Mouse (Mus musculus): ENCODE measurements around the gene Xntrpc. TPM values are rescaled to one million over a fixed set of nuclear protein-coding genes. Genes with fewer than 3 reads are reported as not detected.

Gene Xntrpc
- polyA plus RNA-seq, 1 experiment from 2014 or later, result 0.63 TPM

GRCm38 (mm10) chr7:102113151-102113729 lies 47.7 kb downstream of the Xntrpc start:
- Histone ChIP-seq H3K27me3 (replicated peaks; ENCODE audit: control insufficient read depth, insufficient read depth, low read length) (no peaks in the 10 kb centered on the region), H3K9me3 (ENCODE audit: control insufficient read depth, low read length) (no peaks in the 10 kb centered on the region), H3K36me3 (ENCODE audit: control insufficient read depth, insufficient read depth, low read length) (peaks cover 4% of the 10 kb centered on the region; the same call in 1 of the 2 replicates), H3K4me2 (ENCODE audit: low read length) (no peak overlapping the region), H3K4me1 (ENCODE audit: control insufficient read depth, insufficient read depth, low read depth, low read length) (no peaks in the 10 kb centered on the region), H3K9ac (ENCODE audit: low read depth, low read length) (no peak overlapping the region), H3K4me3 (ENCODE audit: low read length) (no peak overlapping the region), H3K27ac (ENCODE audit: low read depth, low read length) (no peak overlapping the region)
- 79% methylated on average over 45 of the region's 45 CpGs for WGBS
- no peak for ATAC-seq

- Histone ChIP-seq H3K27ac (ENCODE audit: low read depth, low read length) (no peak within 1 kb of the TSS), H3K27me3 (replicated peaks; ENCODE audit: control insufficient read depth, insufficient read depth, low read length) (no peaks in the 10 kb centered on the region), H3K4me3 (ENCODE audit: low read length) (no peak within 1 kb of the TSS), H3K36me3 (ENCODE audit: control insufficient read depth, insufficient read depth, low read length) (peaks cover 28% of the 10 kb centered on the region), H3K4me2 (ENCODE audit: low read length) (no peak within 1 kb of the TSS), H3K9me3 (ENCODE audit: control insufficient read depth, low read length) (no peaks in the 10 kb centered on the region), H3K9ac (ENCODE audit: low read depth, low read length) (no peak within 1 kb of the TSS), H3K4me1 (ENCODE audit: control insufficient read depth, insufficient read depth, low read depth, low read length) (no peaks in the 10 kb centered on the region)
- no peak for ATAC-seq
- 64% methylated on average over 7 of the region's 7 CpGs for WGBS
Observed at GRCm38 (mm10) chr7:102116579-102117331, 51.2 kb downstream of the Xntrpc start, which contains the start of gene Chrna10. Chrna10 (minus strand) TSS chr7:102116828.

GRCm38 (mm10) chr7:102117382-102117781 lies 51.9 kb downstream of the Xntrpc start:
- Histone ChIP-seq H3K9ac (ENCODE audit: low read depth, low read length) (no peak overlapping the region), H3K4me2 (ENCODE audit: low read length) (no peak overlapping the region), H3K27ac (ENCODE audit: low read depth, low read length) (no peak overlapping the region), H3K4me1 (ENCODE audit: control insufficient read depth, insufficient read depth, low read depth, low read length) (no peaks in the 10 kb centered on the region), H3K4me3 (ENCODE audit: low read length) (no peak overlapping the region), H3K9me3 (ENCODE audit: control insufficient read depth, low read length) (no peaks in the 10 kb centered on the region), H3K36me3 (ENCODE audit: control insufficient read depth, insufficient read depth, low read length) (peaks cover 33% of the 10 kb centered on the region), H3K27me3 (replicated peaks; ENCODE audit: control insufficient read depth, insufficient read depth, low read length) (no peaks in the 10 kb centered on the region)
- 81% methylated on average over 6 of the region's 6 CpGs for WGBS
- ATAC-seq, result no peak

DNA sequence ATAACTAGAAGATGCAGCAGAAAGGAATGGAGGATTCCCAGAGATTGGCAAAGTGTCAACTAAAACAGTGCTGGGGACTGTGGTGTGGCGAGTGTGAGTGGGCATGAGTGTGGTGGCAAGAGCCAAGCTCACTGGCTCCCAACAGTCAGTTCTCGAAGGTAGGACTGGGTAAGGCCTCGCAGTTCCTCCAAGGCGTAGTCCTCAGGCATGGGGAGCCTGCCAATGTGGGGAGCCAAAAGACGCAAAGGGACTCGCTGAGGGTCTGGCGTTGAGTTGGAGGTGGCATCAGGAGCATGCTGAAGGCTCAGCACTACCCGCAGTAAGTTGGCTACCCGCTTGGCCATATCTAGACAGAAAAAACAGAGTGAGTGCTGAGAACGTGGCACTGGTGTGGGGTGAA lies 54.8 kb downstream of the Xntrpc start:
- Histone ChIP-seq H3K4me1 (ENCODE audit: control insufficient read depth, insufficient read depth, low read depth, low read length) (no peaks in the 10 kb centered on the region), H3K9ac (ENCODE audit: low read depth, low read length) (no peak overlapping the region), H3K4me3 (ENCODE audit: low read length) (no peak overlapping the region), H3K36me3 (ENCODE audit: control insufficient read depth, insufficient read depth, low read length) (peaks cover 59% of the 10 kb centered on the region), H3K4me2 (ENCODE audit: low read length) (no peak overlapping the region), H3K27me3 (replicated peaks; ENCODE audit: control insufficient read depth, insufficient read depth, low read length) (no peaks in the 10 kb centered on the region), H3K9me3 (ENCODE audit: control insufficient read depth, low read length) (no peaks in the 10 kb centered on the region), H3K27ac (ENCODE audit: low read depth, low read length) (no peak overlapping the region)
- ATAC-seq, result no peak
- 94% methylated on average over 10 of the region's 10 CpGs for WGBS

DNA sequence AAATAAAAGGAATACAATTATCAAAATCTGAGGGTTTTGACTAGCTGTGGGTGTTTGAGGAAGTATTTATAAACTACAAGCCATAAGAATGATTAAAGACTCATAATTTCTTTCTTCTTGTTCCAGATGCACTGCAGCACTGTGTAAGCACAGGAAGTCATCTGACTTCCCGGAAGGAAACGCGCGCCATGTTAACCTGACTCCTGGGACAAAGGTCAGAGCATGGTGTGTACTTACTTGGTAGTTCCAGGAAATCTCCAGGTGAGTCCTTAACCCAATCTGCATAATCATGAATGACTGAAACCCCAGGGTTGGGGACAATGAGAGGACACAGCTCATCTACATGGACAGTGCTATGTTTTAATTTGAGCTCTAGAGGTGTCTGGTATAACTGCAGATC lies 66.9 kb downstream of the Xntrpc start:
- Histone ChIP-seq H3K36me3 (ENCODE audit: control insufficient read depth, insufficient read depth, low read length) (peaks cover 37% of the 10 kb centered on the region), H3K27me3 (replicated peaks; ENCODE audit: control insufficient read depth, insufficient read depth, low read length) (no peaks in the 10 kb centered on the region), H3K9ac (ENCODE audit: low read depth, low read length) (no peak overlapping the region), H3K4me2 (ENCODE audit: low read length) (no peak overlapping the region), H3K9me3 (ENCODE audit: control insufficient read depth, low read length) (no peaks in the 10 kb centered on the region), H3K4me3 (ENCODE audit: low read length) (no peak overlapping the region), H3K4me1 (ENCODE audit: control insufficient read depth, insufficient read depth, low read depth, low read length) (no peaks in the 10 kb centered on the region), H3K27ac (ENCODE audit: low read depth, low read length) (no peak overlapping the region)
- ATAC-seq, result no peak
- 90% methylated on average over 4 of the region's 4 CpGs for WGBS

- Histone ChIP-seq H3K9ac (ENCODE audit: low read depth, low read length) (no peak overlapping the region), H3K27ac (ENCODE audit: low read depth, low read length) (no peak overlapping the region), H3K4me3 (ENCODE audit: low read length) (no peak overlapping the region), H3K4me2 (ENCODE audit: low read length) (no peak overlapping the region), H3K4me1 (ENCODE audit: control insufficient read depth, insufficient read depth, low read depth, low read length) (no peaks in the 10 kb centered on the region), H3K36me3 (ENCODE audit: control insufficient read depth, insufficient read depth, low read length) (peaks cover 31% of the 10 kb centered on the region), H3K9me3 (ENCODE audit: control insufficient read depth, low read length) (no peaks in the 10 kb centered on the region), H3K27me3 (replicated peaks; ENCODE audit: control insufficient read depth, insufficient read depth, low read length) (no peaks in the 10 kb centered on the region)
- WGBS, result 90% methylated on average over 1 of the region's 1 CpGs
- no peak for ATAC-seq
Observed at GRCm38 (mm10) chr7:102137464-102137863, 72.0 kb downstream of the Xntrpc start.

DNA sequence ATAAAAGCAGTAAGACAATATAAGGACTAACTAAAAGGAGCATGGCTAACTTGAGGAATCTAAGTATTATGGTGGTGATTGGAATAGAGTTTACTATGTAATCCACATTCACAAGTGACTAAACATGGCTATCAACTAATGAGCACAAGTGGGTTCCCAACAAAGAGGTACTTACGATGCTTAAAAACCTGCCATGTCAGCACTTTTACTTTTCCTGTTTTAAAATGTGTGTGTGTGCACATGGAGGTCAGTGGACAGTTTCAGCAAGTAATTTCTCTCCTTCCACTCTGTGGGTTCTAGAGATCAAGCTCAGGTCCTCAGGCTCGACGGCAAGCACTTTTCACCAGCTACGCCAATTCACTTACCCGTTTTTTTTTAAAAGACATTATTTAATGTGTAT lies 72.4 kb downstream of the Xntrpc start:
- Histone ChIP-seq H3K4me1 (ENCODE audit: control insufficient read depth, insufficient read depth, low read depth, low read length) (no peaks in the 10 kb centered on the region), H3K36me3 (ENCODE audit: control insufficient read depth, insufficient read depth, low read length) (peaks cover 29% of the 10 kb centered on the region), H3K27ac (ENCODE audit: low read depth, low read length) (no peak overlapping the region), H3K9me3 (ENCODE audit: control insufficient read depth, low read length) (no peaks in the 10 kb centered on the region), H3K4me3 (ENCODE audit: low read length) (no peak overlapping the region), H3K27me3 (replicated peaks; ENCODE audit: control insufficient read depth, insufficient read depth, low read length) (no peaks in the 10 kb centered on the region), H3K4me2 (ENCODE audit: low read length) (no peak overlapping the region), H3K9ac (ENCODE audit: low read depth, low read length) (no peak overlapping the region)
- WGBS, result 98% methylated on average over 5 of the region's 5 CpGs
- ATAC-seq, result no peak

Other genes starting within 250 kb of the Xntrpc start
- 1.1 and 1.8 TPM in 2 replicates for gene Phox2a, start 247.4 kb upstream of the Xntrpc start, polyA plus RNA-seq (2015; fragmentation: Nextera tagmentation; extraction: Ambion mirVana)
- gene Inppl1, start 227.5 kb upstream of the Xntrpc start, polyA plus RNA-seq (2015; fragmentation: Nextera tagmentation; extraction: Ambion mirVana), result 9.3 and 14.3 TPM in 2 replicates
- gene Folr2, start 208.5 kb upstream of the Xntrpc start, polyA plus RNA-seq (2015; fragmentation: Nextera tagmentation; extraction: Ambion mirVana), result 1.5 and 2.5 TPM in 2 replicates
- 72.2 and 72.7 TPM in 2 replicates for gene Anapc15, start 202.0 kb upstream of the Xntrpc start, polyA plus RNA-seq (2015; fragmentation: Nextera tagmentation; extraction: Ambion mirVana)
- 60.3 and 70.1 TPM in 2 replicates for gene Folr1, start 194.9 kb upstream of the Xntrpc start, polyA plus RNA-seq (2015; fragmentation: Nextera tagmentation; extraction: Ambion mirVana)
- gene Lamtor1, start 159.8 kb upstream of the Xntrpc start, polyA plus RNA-seq (2015; fragmentation: Nextera tagmentation; extraction: Ambion mirVana), result 159 and 164 TPM in 2 replicates
- 0.38 and 0.62 TPM in 2 replicates for gene Tomt, start 159.4 kb upstream of the Xntrpc start, polyA plus RNA-seq (2015; fragmentation: Nextera tagmentation; extraction: Ambion mirVana)
- gene Lrrc51, start 131.8 kb upstream of the Xntrpc start, polyA plus RNA-seq (2015; fragmentation: Nextera tagmentation; extraction: Ambion mirVana), result 11.6 and 15.0 TPM in 2 replicates
- 32.7 and 38.9 TPM in 2 replicates for gene Numa1, start 131.6 kb upstream of the Xntrpc start, polyA plus RNA-seq (2015; fragmentation: Nextera tagmentation; extraction: Ambion mirVana)
- gene Il18bp, start 47.0 kb upstream of the Xntrpc start, polyA plus RNA-seq (2015; fragmentation: Nextera tagmentation; extraction: Ambion mirVana), result 4.1 and 4.7 TPM in 2 replicates
- 35.0 and 35.9 TPM in 2 replicates for gene Rnf121, start 244 bp upstream of the Xntrpc start, polyA plus RNA-seq (2015; fragmentation: Nextera tagmentation; extraction: Ambion mirVana)
- 24.6 and 26.9 TPM in 2 replicates for gene Xndc1, start 202 bp upstream of the Xntrpc start, polyA plus RNA-seq (2015; fragmentation: Nextera tagmentation; extraction: Ambion mirVana)
- gene Trpc2, start 17.4 kb downstream of the Xntrpc start, polyA plus RNA-seq (2015; fragmentation: Nextera tagmentation; extraction: Ambion mirVana), result not detected in 2 replicates
- 0.19 and 1.4 TPM in 2 replicates for gene Art1, start 36.0 kb downstream of the Xntrpc start, polyA plus RNA-seq (2015; fragmentation: Nextera tagmentation; extraction: Ambion mirVana)
- gene Art5, start 43.8 kb downstream of the Xntrpc start, polyA plus RNA-seq (2015; fragmentation: Nextera tagmentation; extraction: Ambion mirVana), result 0.23 and 0.35 TPM in 2 replicates
- gene Chrna10, start 51.1 kb downstream of the Xntrpc start, polyA plus RNA-seq (2015; fragmentation: Nextera tagmentation; extraction: Ambion mirVana), result not detected in 2 replicates
- 15.1 and 19.4 TPM in 2 replicates for gene Nup98, start 144.5 kb downstream of the Xntrpc start, polyA plus RNA-seq (2015; fragmentation: Nextera tagmentation; extraction: Ambion mirVana)
- 63.5 and 67.0 TPM in 2 replicates for gene Pgap2, start 144.5 kb downstream of the Xntrpc start, polyA plus RNA-seq (2015; fragmentation: Nextera tagmentation; extraction: Ambion mirVana)
- gene Rhog, start 190.3 kb downstream of the Xntrpc start, polyA plus RNA-seq (2015; fragmentation: Nextera tagmentation; extraction: Ambion mirVana), result 19.5 and 20.9 TPM in 2 replicates
- gene Stim1, start 202.1 kb downstream of the Xntrpc start, polyA plus RNA-seq (2015; fragmentation: Nextera tagmentation; extraction: Ambion mirVana), result 15.1 and 17.4 TPM in 2 replicates